Mouse (Mus musculus): ENCODE data around the gene Grk3.

DNA sequence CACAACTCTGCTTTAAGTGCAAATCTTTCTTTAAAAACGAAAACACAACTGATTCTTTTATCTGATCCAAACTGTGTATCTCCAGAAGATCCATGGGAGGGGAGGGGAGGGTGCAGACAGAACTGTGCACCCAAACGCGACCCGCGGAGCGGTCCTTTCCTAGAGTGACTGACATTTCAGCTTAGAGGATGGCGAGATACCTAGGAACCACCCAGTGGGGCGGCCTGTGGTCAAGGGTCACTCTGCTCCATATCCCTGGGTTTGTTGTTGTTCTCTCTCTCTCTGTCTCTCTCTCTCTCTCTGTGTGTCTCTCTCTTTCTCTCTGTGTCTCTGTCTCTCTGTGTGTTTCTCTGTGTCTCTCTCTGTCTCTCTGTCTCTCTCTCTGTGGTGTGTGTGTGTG is 59.2 kb downstream of the Grk3 start:
- TF ChIP-seq POLR2A (IDR thresholded peaks at IDR 0.05; ENCODE audit: low read depth, low read length) (no peak), CTCF (IDR thresholded peaks at IDR 0.05; ENCODE audit: borderline replicate concordance, insufficient read depth, low read length) (no peak)
